Mouse (Mus musculus): ENCODE results near the gene Bub3.

- TF ChIP-seq POLR2A (IDR thresholded peaks at IDR 0.05; ENCODE audit: borderline replicate concordance, extremely low read depth, low read depth, low read length) (no peak), CTCF (IDR thresholded peaks at IDR 0.05; ENCODE audit: insufficient read depth, low read length) (no peak)
These were observed 25.5 kb downstream of the Bub3 start for GRCm38 (mm10) chr7:131585551-131585950.

Measured in lung, adult 2 months (tissue).